Mouse (Mus musculus): Measurements from ENCODE around the gene Ibsp.

Gene Ibsp

DNA sequence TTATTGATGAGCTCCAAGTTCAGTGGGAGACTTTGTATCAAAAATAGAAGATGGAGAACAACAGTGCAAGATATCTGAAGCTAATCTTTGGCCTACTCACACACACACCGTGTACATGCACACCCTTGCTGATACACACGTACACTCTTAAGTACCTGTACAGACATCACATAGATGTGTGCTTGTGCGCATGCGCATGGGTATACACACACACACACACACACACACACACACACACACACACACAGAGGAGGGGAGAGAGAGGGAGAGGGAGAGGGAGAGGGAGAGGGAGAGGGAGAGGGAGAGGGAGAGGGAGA, 41.5 kb downstream of the Ibsp start:
- no peak for DNase-seq (ENCODE audit: low spot score in 2 of 2)

DNA sequence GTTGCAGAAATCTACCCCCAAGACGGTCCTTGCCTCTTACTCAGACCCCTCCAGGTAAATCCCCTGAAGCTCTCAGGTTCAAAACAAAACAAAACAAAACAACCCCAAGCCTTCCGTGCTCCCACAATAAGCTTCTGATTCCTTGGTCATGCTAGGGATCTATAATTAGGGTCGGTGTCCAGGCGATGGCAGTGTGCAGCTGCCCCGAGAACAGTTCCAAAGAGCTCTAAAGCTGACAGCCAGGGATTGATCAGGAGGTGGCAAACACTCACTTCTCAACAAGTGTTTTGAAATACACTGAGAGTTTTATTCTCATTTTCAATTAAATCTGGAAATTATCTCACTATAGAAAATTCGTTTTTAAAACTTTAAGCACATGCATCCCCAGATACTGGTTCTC, 43.9 kb downstream of the Ibsp start:
- DNase-seq (ENCODE audit: low spot score in 2 of 2) = no peak

DNA sequence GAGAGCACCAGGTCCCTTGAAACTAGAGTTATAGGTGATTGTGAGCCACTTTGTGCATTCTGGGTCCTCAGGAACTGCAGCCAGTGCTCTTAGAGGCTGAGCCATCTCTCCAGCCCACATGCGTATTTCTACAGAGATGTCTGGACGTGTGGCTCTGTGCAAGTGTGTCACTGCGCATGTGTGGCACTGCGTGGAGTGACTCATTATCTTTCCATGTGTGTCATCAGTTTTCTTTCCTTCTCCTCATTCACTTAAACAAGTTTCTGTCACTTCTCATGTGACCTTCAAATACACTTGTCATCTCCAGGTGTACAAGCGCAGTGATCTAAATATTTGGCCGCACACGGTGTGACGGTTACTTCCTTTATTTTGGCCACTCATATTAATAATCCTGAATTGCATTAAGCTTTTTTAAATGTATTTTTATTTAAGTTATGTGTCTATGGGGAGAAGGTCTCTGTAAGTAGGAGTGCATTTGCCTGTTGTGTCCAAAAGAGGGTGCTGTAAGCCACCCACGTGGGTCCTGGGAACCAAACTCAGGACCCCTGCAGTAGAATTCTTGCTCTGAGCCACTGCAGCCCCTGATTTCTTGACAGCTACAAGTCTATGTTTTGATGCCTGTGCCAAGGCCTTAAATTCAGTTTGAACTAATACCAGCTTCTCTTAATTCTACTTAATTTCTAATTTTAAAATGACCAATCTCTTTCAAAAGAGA, 45.7 kb downstream of the Ibsp start:
- DNase-seq (ENCODE audit: low spot score in 2 of 2) = no peak

DNA sequence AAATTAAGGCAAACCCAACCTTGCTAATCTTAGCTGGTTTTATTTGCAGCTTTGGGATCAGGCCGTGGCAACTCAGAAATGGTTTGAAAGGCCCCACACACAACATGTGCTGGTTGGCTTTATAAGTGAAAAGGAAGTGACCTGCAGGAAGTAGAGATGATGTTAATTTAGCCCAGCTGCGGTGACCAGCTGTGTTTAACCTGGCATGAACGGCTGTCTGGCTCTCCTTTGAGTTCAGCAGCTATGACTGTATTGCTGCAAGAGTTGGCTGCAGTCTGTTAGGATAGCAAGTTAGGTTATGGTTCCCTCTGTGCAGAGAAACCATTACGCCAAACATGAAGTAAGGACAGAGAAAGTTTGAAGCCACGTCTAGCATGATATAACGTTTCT, 46.3 kb downstream of the Ibsp start:
- no peak for DNase-seq (ENCODE audit: low spot score in 2 of 2)

DNA sequence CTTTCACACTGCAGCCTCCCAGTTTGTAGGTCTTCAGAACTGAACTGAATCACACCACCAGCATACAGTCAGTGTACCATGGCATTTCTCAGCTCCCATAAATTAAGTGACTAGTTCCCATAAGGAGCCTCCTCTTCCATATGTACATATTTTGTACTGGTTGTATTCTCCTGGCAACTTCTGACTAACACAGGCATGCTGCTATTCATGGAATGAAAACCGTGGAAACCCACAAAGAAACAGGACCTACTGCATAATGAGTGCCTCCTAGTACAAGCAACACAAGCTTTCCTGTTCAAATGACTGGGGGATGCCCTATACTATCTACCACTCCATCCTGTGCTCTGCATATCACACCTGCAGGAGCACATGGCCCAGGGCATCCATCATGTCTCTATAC, 52.1 kb downstream of the Ibsp start:
- no peak for DNase-seq (ENCODE audit: low spot score in 2 of 2)

DNA sequence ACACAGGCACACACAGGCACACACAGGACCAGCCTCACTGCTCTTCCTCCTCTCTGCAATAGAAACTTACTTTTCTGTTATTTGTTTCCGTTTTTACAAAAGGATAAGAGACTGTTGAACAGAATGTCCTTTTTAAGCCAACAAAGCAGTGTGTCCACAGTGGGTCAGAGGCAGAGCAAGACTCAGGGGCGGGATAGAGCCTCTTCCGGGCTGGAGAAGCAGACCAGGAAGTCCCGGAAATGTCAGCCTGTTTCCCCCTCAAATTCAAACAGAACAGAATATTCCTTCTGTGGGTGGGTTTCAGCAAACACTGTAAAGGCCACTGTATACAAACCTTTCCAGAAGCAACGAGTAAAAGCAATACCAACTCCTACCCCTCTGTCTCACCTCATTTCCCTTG, 52.9 kb downstream of the Ibsp start:
- DNase-seq (ENCODE audit: low spot score in 2 of 2) = no peak

DNA sequence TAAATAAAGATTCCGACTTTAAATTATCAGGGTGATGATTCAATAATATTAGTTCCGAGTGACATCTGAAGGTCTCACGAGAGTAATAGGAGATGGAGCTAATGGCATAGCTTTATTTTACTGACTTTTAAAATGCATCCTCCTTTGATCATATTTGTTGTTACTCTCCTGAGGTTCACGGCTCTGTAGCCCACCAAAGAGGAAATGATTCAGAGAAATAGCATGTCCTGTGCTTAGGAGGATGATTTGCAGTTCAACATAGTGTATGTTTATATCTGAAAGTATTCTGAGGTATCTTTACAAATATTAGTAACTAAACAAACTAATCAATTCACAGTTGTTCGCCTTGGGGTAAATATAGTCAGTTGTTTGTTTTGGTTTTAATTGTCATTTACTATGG, 58.6 kb downstream of the Ibsp start:
- no peak for DNase-seq (ENCODE audit: low spot score in 2 of 2)

DNA sequence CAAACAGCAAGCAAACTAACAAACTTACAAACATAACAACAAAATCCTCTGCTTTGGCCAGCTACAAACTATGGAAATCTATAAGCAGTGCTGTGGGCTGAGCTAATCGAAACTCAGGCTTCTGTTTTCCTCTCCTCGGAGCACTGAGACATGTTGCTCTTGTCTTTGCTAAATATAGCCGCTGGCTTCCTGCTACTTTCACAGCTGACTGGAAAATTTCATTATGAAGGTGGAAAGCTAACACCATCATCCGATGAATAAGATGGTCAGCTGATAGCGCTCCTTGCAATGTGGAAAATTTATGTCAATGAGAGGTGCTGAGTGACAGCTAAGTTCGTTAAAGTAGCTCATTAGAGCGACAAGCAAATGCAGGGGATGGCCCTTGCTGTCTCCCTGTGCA, 59.6 kb downstream of the Ibsp start:
- no peak for DNase-seq (ENCODE audit: low spot score in 2 of 2)

DNA sequence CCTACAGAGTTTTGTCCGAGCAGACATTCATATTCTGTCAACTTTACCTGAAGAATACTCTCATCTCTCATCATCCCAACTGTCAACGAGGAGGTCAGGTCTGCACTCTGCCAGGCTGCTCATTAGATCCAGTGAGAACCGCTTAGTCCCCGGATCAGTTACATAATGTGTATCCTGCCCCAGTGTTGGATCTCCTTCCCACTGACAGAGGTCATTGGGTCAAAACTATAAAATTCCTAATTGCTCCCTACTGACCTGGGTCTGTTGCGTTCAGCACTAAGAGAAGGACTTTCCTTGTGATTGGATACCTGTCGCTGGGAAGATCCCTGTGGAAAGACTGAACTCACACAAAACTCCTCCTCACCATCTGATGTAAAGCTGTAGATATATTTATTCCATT, 60.3 kb downstream of the Ibsp start:
- DNase-seq (ENCODE audit: low spot score in 2 of 2) = no peak

Data from spleen, postnatal 4 days (tissue).